Mouse (Mus musculus): ENCODE results near the gene Slc35a2.

DNA sequence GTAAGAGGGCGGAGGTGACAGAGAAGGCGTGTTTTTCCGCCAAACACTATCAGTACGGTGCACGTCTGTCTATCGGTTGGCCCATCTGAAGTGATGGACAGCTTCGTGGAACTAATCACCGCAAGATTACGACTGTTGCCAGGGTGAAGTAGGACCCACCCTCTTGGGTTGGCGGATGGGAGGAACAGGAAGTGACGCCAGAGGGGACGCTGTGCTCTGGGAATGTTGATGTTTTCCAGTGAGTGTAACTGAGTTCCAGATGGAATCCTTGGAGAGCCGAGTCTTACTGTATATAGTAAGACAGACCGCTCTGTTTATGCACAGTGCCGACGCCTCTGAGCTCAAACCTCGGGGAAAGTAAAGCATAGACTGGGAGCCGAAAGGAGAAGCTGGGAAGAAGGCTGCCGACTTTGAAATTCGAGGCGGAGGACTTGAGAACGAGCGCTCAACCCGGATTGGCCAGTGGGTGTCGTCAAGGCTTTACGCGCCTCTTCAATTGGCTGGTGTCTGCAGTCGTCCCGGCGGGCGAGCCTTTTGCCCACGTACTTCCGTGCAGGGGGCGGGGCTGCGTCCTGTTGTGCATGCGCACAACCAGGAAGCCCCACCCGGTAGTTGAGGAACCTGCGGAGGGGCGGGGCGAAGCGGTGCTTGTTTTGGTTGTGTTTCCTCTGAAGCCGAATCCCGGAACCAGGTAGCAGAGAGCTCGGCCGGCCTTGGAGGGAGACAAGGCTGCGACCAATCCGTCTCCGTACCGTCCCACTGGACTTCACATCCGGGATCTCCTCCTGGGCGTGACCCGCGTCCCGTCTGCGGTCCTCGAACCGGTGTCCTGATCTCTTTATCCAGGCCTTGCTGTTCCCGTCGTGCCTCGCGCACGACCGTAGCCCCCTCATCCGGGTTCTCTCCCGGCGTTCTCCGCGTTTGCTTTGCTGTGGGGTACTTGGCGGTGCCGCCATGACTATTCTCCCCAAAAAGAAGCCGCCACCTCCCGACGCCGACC lies 42.4 kb upstream of the Slc35a2 start, which contains the start of gene Otud5:
- TF ChIP-seq CTCF (IDR thresholded peaks at IDR 0.05; ENCODE audit: low read depth, low read length) (no peak), GATA1 (IDR thresholded peaks at IDR 0.05; ENCODE audit: borderline replicate concordance, low read length) (no peak), POLR2AphosphoS5 (IDR thresholded peaks at IDR 0.05; ENCODE audit: insufficient replicate concordance, low read depth, low read length) (no peak)

Data from G1E (cell line).